Mouse (Mus musculus) embryonic fibroblast, embryonic 13.5 days (primary cell): ENCODE data around the gene D17H6S53E. TPM values are rescaled to one million over a fixed set of nuclear protein-coding genes. Genes with fewer than 3 reads are reported as not detected.

ENCODE experiments used
- H3K27ac ChIP-seq: 2 replicates; pipeline ENCODE4 v1.5.1; 2012; ENCODE audit warnings: low read length, control low read depth, inconsistent platforms; ENCODE audit not compliant: insufficient read depth
- H3K4me1 ChIP-seq: 2 replicates; pipeline ENCODE4 v1.6.1; 2011; ENCODE audit warnings: low read length; ENCODE audit not compliant: control insufficient read depth, insufficient read depth
- H3K4me3 ChIP-seq: 2 replicates; pipeline ENCODE4 v1.5.1; 2011; ENCODE audit warnings: mild to moderate bottlenecking, control low read depth, low read length; ENCODE audit not compliant: insufficient read depth
- CTCF ChIP-seq: IDR thresholded peaks from 2 replicates; pipeline ENCODE4 v1.5.1; 2011; ENCODE audit warnings: mild to moderate bottlenecking, control low read depth, low read length, moderate library complexity, borderline replicate concordance; ENCODE audit not compliant: insufficient read depth
- POLR2A ChIP-seq: IDR thresholded peaks from 2 replicates; pipeline ENCODE4 v1.6.1; 2011; ENCODE audit warnings: low read depth, mild to moderate bottlenecking, control low read depth, low read length, moderate library complexity
- polyA plus RNA-seq: library from polyadenylated mRNA; stranded (reverse); fragments of >200 nt; gene quantifications from 2 replicates; pipeline ENCODE4 v1.2.4, GENCODE M21; 2011; ENCODE audit warnings: low read depth; ENCODE audit not compliant: missing spikeins, insufficient read length

The D17H6S53E gene
- polyA plus RNA-seq, 1 experiment = 16.1 TPM

DNA sequence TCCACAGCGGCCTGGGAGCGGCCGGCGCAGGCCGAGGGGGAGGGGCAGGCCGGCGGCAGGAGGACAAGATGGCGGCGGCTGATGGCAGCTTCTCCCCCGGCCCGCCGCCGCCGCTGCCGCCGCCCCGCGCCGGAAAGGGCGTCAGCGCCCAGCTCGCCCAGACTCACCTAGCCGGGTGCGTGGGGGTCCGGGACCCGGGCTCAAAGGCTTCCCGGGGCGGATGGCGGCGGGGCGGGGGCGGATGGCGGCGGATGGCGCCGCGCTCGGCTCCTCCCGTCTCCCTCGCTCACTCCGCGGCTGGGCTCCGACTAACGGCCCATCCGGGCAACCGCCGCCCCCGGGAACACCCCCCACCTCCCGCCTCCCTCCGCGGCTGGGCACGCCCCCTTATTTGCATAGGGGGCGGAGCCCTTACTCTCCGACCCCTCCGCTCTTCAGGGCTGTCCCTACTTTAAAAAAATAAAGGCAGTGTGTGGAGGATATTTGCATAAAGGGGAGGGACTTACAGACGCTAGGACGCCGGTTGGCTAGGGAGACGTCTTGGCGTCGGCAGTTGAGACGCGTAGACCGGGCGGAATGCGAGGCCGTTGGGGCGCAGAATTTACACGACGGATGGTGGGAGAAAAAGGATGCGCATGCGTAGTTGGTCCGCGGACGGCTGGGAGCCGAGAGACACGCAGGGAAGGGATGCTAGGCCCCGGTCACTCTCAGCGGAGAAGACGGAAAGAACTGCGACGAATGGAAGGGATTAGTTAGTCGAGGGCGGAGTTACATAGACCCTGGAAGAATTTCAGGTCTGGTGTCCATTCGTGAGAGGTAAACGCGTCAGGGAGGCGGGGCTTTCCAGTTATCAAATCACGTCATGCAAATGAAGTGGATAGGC, 38.6 kb downstream of the D17H6S53E start, which contains the start of gene Prrc2a:
Prrc2a (minus strand) TSS at position 330 of the 883 bp plus-strand sequence.
- peak within 1 kb of the TSS; percentile 96 for H3K27ac ChIP-seq
- H3K4me3 ChIP-seq = peak within 1 kb of the TSS; percentile 100
- H3K4me1 ChIP-seq = no peaks in the 10 kb centered on the region
- TF ChIP-seq POLR2A = peak; percentile 88
- no peak for TF ChIP-seq CTCF

DNA sequence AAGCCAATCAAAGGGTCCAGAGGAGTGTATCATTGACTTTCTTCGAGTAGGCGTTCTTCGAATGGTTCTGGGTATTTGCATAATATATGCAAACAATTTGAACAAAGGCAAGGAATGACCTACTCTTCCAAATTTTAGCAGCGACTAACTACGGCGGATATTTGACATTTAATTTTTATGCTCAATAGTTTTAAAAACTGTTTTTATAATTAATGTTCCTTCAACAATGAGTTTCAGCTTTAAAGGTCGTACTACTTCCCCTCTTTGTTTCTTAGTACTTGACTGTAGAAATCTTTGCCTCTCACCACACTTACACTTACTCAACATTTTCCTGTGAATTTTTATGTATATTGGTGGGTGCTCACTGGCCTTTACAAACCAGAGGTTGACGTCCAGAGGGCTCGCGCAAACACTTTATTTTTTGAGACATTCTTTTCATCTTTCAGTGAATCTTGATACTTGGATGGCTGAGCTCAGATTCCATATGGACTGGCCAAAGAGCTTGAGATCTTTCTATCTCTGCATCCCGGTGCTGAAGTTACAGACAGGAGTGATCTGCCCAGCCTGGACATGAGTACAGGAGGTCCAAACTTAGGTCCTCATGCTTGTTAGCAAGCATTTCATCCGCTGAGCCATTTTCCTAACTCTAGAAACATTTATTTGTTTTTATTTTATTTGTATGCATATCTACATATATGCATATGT, 39.4 kb downstream of the D17H6S53E start:
- Histone ChIP-seq H3K4me1 (no peaks in the 10 kb centered on the region), H3K27ac (peak overlapping the region; percentile 96), H3K4me3 (peak overlapping the region; percentile 44)
- TF ChIP-seq CTCF (no peak), POLR2A (no peak)

DNA sequence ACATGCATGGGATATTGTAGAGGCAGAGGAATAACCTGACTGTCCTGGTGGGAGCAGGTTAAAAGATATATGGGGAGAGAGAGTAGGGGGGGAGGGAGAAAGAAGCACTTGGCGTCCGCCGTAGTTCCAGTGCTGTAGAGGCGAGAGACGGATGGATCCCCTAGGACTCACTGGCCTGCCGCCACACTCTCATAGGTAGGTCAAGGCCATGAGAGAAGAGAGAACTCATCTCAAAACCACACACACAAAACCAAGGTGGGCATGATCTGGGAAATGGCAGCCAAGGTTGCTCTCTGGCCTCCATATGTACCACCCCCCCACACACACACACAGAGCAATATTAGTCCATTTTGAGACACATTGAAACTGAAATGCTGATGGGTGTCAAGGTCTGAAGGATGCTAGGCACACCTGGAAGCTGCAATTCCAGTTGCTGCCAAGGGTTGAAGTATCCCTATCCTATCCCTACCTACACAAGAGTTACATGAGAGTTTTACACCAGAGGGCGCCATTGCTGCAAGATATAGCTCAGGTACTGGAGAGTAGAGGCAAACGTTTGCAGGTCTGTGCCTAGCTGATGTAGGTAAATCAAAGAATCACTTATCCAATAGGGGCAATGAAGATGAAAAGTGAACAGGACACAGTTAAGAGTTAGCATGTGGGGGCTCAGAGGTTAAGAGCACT, 40.3 kb downstream of the D17H6S53E start:
- no peak for TF ChIP-seq POLR2A
- no peak for TF ChIP-seq CTCF
- no peak overlapping the region for H3K27ac ChIP-seq
- H3K4me3 ChIP-seq = no peak overlapping the region
- H3K4me1 ChIP-seq = no peaks in the 10 kb centered on the region

DNA sequence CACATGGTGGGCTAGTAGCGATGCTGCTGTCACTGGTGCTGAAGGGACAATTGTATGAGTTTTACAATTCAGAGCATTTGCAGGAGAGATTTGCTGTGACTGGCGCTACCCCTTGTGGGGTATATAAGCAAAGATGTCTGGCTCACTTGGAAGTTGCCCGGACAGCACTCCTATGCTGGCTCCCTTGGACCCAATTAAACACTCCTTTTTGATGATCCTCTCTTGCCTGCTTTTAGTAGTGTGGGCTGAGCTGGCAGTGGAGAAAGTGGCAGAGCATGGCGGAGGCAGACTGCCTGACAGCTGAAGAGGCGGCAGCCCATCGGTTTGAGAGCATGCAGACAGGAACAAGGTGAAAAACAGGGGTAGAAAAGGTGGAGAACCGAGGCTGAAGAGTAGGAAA, 41.6 kb downstream of the D17H6S53E start:
- TF ChIP-seq CTCF (no peak), POLR2A (no peak)
- no peak overlapping the region for H3K4me3 ChIP-seq
- H3K4me1 ChIP-seq = no peaks in the 10 kb centered on the region
- no peak overlapping the region for H3K27ac ChIP-seq

DNA sequence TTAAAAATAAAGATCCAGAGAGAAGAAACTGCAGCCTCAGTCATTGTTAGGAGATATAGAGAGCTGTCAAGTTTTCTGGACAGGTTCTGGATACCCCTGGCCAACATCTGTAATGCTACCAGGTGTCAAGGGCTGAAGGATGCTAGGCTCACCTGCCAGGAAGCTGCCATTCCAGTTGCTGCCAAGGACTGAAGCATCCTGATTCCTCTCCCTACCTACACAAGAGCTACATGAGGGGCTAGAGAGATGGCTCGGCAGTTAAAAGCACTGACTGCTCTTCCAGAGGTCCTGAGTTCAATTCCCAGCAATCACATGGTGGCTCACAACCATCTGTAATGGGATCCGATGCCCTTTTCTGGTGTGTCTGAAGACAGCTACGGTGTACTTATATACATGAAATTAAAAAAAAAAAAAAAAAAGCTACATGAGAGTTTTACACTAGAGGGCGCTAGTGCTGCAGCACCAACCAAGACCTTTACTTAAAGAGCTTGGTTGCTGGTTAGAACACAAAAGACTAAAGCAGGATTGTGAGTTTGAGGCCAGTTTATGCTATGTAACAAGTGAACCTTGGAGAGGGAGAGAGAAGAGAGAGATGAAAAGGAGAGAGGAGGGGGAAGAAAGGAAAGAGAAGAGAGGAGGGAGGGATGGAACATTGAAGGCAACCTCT, 42.5 kb downstream of the D17H6S53E start:
- Histone ChIP-seq H3K27ac (no peak overlapping the region), H3K4me1 (no peaks in the 10 kb centered on the region), H3K4me3 (no peak overlapping the region)
- TF ChIP-seq CTCF (no peak), POLR2A (no peak)

DNA sequence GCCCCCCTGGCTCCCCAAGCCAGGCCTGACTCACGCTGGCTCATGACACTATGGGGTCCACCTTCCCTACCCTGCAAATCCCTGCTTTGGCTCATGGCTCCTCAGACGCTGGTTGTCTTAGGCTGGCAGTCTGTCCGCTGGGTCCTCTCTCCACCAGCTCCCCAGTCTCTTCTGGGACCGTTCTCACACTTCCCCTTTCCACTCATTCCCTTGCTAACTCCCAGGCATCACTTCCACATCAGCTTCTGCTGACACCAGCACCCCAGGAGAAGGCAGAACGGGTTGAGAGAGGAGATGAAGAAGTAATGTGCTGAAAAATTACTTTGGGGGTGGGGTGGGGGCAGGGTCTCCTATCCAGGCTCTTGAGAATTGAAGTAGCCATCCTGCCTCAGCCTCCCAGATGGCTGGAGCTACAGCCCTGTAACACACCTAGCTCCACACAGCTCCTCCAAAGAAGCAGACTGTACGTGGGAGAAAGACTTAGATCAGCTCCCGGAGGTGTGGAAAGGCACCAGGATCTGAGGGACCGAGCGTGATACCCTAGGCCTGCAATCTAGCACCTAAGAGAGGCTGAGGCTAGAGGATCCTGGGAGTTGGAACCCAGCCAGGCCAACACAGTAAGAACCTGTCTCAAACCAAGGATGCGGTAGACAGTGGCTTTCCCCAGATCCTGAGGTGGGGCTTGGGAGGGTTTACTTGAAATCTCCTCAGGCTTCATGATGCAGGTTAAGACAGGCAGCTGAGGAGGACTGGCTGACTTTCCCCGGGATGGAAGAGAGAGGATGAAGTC, 46.5 kb downstream of the D17H6S53E start:
- no peak overlapping the region for H3K27ac ChIP-seq
- TF ChIP-seq CTCF (no peak), POLR2A (no peak)
- no peak overlapping the region for H3K4me3 ChIP-seq
- H3K4me1 ChIP-seq = peaks cover 3% of the 10 kb centered on the region; the same call in 1 of the 2 replicates

DNA sequence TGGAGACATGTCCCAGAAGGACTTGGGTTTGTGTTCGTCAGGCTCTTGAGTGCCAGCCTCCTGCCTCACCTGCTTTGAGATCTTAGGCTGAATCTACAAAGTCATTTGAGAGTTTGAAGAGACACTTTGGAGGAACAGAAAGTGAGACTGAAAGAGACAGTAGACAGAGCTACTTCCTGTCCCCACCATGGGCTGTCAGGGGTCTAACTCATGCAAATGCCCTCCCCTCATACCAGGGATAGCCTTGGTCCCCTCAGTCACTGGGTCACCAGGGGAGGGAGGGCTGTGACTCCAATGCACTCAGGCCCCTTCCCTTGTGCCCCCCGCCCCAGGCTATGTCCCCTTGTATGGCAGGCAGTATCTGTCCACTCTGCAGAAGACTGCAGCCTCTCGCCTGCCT, 47.2 kb downstream of the D17H6S53E start:
- H3K4me1 ChIP-seq = peaks cover 3% of the 10 kb centered on the region; the same call in 1 of the 2 replicates
- H3K27ac ChIP-seq = no peak overlapping the region
- no peak for TF ChIP-seq CTCF
- no peak for TF ChIP-seq POLR2A
- H3K4me3 ChIP-seq = no peak overlapping the region

DNA sequence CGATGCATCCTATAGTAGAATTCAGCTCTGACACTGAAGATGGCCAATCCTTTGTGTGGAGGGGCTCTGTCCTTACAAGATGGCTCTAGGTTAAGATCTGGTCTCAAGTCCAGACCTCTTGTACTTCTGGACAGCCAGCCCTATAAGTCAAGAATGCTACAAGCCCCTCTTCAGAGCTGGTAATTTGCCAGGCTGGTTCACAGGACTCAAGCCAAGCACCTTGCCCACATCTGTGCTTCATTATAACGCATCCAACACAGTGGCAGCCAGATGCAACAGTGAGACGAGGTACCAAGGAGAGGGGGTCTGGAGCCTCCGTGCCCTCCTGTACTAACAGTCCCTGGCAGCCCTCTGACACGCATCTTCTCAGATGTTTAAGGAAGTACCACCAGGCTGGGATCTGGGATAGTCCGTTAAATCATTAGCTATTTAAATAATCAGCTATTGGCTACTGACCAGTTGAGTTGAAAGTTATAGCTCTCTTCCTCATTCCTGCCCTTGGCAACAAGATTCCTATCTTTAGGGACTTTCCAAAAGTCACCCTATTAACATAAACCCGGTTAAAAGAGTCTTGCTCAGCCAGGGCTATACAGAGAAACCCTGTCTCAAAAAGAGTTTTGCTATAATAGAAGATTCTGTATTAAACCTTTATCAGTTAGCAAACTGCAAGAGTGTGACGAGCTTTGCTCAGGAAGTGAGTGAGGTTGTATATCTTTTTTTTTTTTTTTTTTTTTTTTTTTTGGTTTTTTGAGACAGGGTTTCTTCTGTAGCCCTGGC, 48.2 kb downstream of the D17H6S53E start:
- Histone ChIP-seq H3K4me3 (no peak overlapping the region), H3K27ac (no peak overlapping the region), H3K4me1 (peaks cover 3% of the 10 kb centered on the region; the same call in 1 of the 2 replicates)
- TF ChIP-seq CTCF = no peak
- no peak for TF ChIP-seq POLR2A
